Comparison of ENCODE assay signal across 32 mouse cellular contexts in the genomic region with DNA sequence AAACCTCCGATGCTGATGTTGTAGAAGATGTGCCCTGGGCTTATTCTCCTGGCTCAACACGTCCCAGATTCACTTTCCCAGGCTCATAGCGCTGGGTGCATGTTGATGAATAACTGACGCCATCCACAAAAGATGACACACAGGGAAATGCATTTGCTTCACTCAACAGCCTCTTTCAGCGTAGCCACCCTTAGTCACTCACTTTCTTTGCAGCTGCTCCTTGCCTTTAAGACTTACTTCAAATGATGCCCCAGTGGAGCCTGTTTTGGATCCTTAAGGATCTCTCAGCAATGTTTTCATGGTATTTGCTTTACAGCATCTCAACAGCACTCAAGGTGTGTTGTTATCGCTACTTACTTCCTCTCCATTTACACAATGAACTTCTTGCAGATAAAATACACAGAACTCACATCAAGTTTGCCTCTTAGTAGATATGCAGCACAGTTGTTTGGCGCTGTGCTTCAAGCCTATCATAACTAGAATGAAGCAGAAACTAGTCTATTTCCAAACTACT.
DNase-seq lines count a peak whose midpoint lies in the region; ATAC-seq and TF ChIP-seq lines count a peak whose summit lies in the region.
"Had no signal": no experiment of that assay in that cellular context is flagged by ENCODE, and none has a peak within 500 bp of the region (broad histone marks: within the 10 kb centered on the region; RNA-seq: fewer than 3 reads in every experiment).

No protein-coding gene starts in this region.

- no peaks in the 10 kb centered on the region for H3K36me3 ChIP-seq in lung, postnatal 0 days (ENCODE audit: insufficient read depth, low read length)
- H3K36me3 ChIP-seq: embryonic facial prominence, embryonic 10.5 days; embryonic facial prominence, embryonic 13.5 days; forebrain, embryonic 12.5 days; forebrain, embryonic 15.5 days; G1E; heart, embryonic 12.5 days; heart, embryonic 15.5 days; hindbrain, embryonic 10.5 days had no signal

- 0 out of 2 replicates have a peak, but pooled peaks cover 5% of the 10 kb centered on the region for H3K27me3 ChIP-seq in lung, postnatal 0 days (replicated peaks; ENCODE audit: insufficient read depth, low read length)
- H3K27me3 ChIP-seq: CH12.LX; embryonic facial prominence, embryonic 13.5 days; forebrain, embryonic 12.5 days; forebrain, embryonic 15.5 days; heart, embryonic 12.5 days; heart, embryonic 15.5 days had no signal

- H3K9me3 ChIP-seq in lung, postnatal 0 days (ENCODE audit: low read length), result no peaks in the 10 kb centered on the region
- H3K9me3 ChIP-seq: embryonic facial prominence, embryonic 10.5 days; embryonic facial prominence, embryonic 13.5 days; forebrain, embryonic 12.5 days; forebrain, embryonic 15.5 days; G1E; heart, embryonic 12.5 days; heart, embryonic 15.5 days; hindbrain, embryonic 10.5 days had no signal

- no peak overlapping the region for H3K9ac ChIP-seq in lung, postnatal 0 days (replicated peaks; ENCODE audit: low read depth)
- H3K9ac ChIP-seq: embryonic facial prominence, embryonic 13.5 days; forebrain, embryonic 12.5 days; forebrain, embryonic 15.5 days; heart, embryonic 12.5 days; heart, embryonic 15.5 days; hindbrain, embryonic 14.5 days had no signal

- H3K27ac ChIP-seq in lung, postnatal 0 days (ENCODE audit: low read length), result no peak overlapping the region
- H3K27ac ChIP-seq: embryonic facial prominence, embryonic 10.5 days; embryonic facial prominence, embryonic 13.5 days; forebrain, embryonic 12.5 days; forebrain, embryonic 15.5 days; heart, embryonic 15.5 days; hindbrain, embryonic 10.5 days; hindbrain, embryonic 14.5 days; hindbrain, postnatal 0 days had no signal

- ATAC-seq in frontal cortex, adult (ENCODE audit: low TSS enrichment), result peak; percentile 50
- peak; percentile 85 for ATAC-seq in lung, postnatal 0 days
- ATAC-seq: forebrain, embryonic 15.5 days; hindbrain, postnatal 0 days had no signal

- H3K4me2 ChIP-seq in lung, postnatal 0 days (replicated peaks; ENCODE audit: low read depth, low read length), result no peak overlapping the region
- H3K4me2 ChIP-seq: embryonic facial prominence, embryonic 13.5 days; forebrain, embryonic 12.5 days; forebrain, embryonic 15.5 days; heart, embryonic 12.5 days; heart, embryonic 15.5 days; hindbrain, embryonic 14.5 days had no signal

- no peak overlapping the region for H3K4me3 ChIP-seq in lung, postnatal 0 days (ENCODE audit: low read depth, low read length)
- H3K4me3 ChIP-seq: embryonic facial prominence, embryonic 10.5 days; embryonic facial prominence, embryonic 13.5 days; erythroblast, embryonic 14.5 days; forebrain, embryonic 12.5 days; forebrain, embryonic 15.5 days; gastrocnemius, adult 2 months; heart, embryonic 12.5 days; heart, embryonic 15.5 days; hindbrain, embryonic 10.5 days had no signal

- peak; percentile 82 for TF ChIP-seq EP300 in lung, postnatal 0 days (IDR thresholded peaks at IDR 0.05)

- WGBS in lung, postnatal 0 days, result 59% methylated on average over 7 of the region's 7 CpGs

- DNase-seq in frontal cortex, postnatal 36 days (ENCODE audit: low spot score in 2 of 2), result no peak
- DNase-seq in lung, postnatal 0 days (ENCODE audit: low spot score), result peak; percentile 74
- no peak for DNase-seq in lung, postnatal 14 days
- DNase-seq in right cerebral cortex, adult 2 months (ENCODE audit: low spot score in 2 of 2), result peak; percentile 6 to 7
- no peak for DNase-seq in right cerebral cortex, postnatal 4 days
- no peak for DNase-seq in Muller cell, postnatal 12 days (ENCODE audit: inconsistent ontology term)
- DNase-seq in neural tube, embryonic 10.5 days (ENCODE audit: extremely low spot score, low spot score), result no peak
- DNase-seq: adrenal gland, adult 2 months; adrenal gland, postnatal 14 days; cerebellum, adult 11-12 months; cerebellum, adult 8-10 months; cerebellum, postnatal 10 days; cerebellum, postnatal 36 days; embryo, embryonic 11 days; gastrocnemius, adult 2 months; gastrocnemius, postnatal 14 days; heart, adult 11 months; heart, postnatal 10 days; heart, postnatal 36 days had no signal

- no peaks in the 10 kb centered on the region for H3K4me1 ChIP-seq in lung, postnatal 0 days (ENCODE audit: insufficient read depth, low read depth, low read length)
- H3K4me1 ChIP-seq: embryonic facial prominence, embryonic 10.5 days; embryonic facial prominence, embryonic 13.5 days; forebrain, embryonic 12.5 days; forebrain, embryonic 15.5 days; heart, embryonic 12.5 days; hindbrain, embryonic 10.5 days had no signal

- no peak for TF ChIP-seq CTCF in lung, postnatal 0 days (IDR thresholded peaks at IDR 0.05)

Comparison
In these comparisons a context has a peak if more than half of its experiments do, and no peak if none do; other contexts are left out.
1. DNase-seq: peak in lung, postnatal 0 days (single experiment) and right cerebral cortex, adult 2 months (2 of 2); none in frontal cortex, postnatal 36 days (0 of 2), lung, postnatal 14 days (single experiment), right cerebral cortex, postnatal 4 days (single experiment), Muller cell, postnatal 12 days (single experiment) and neural tube, embryonic 10.5 days (single experiment).